Mouse (Mus musculus) macrophage (primary cell): Measurements from ENCODE around the gene Klra17. TPM values are rescaled to one million over a fixed set of nuclear protein-coding genes. Genes with fewer than 3 reads are reported as not detected.
"Not testable (repeated sequence)": the region's sequence is repeated elsewhere in the genome, so short reads cannot be mapped to it uniquely, and the experiment has no call there.

Experiments
- H3K27ac ChIP-seq: fragments of 350-480 bp; formaldehyde crosslinking; 2 replicates; pipeline ENCODE4 v1.9.0; 2021
- H3K36me3 ChIP-seq: fragments of 350-480 bp; formaldehyde crosslinking; 2 replicates; pipeline ENCODE4 v1.9.0; 2021; ENCODE audit errors: inconsistent target
- H3K4me3 ChIP-seq: fragments of 350-480 bp; formaldehyde crosslinking; 2 replicates; pipeline ENCODE4 v1.9.0; 2021; ENCODE audit errors: inconsistent target
- H3K79me2 ChIP-seq: fragments of 350-480 bp; formaldehyde crosslinking; 2 replicates; pipeline ENCODE4 v1.9.0; 2021; ENCODE audit errors: inconsistent target
- WGBS: methylation state at CpG from one replicate; pipeline ENCODE4 v1.1.7; 2026; ENCODE audit warnings: inconsistent platforms; ENCODE audit not compliant: missing documents; 5-methylcytosine and 5-hydroxymethylcytosine counted together
- polyA plus RNA-seq: library from polyadenylated mRNA; stranded (reverse); fragments of 250-400 nt; gene quantifications from 3 replicates; pipeline ENCODE4 v1.2.4, GENCODE M21; 2018; ENCODE audit warnings: inconsistent platforms
- total RNA-seq, 78 experiments: library from RNA; depleted of rRNA; stranded (reverse); fragments of 250-400 nt; gene quantifications; 1 replicate in 9 of 78; 2 replicates in 24 of 78; 3 replicates in 43 of 78; 4 replicates in 2 of 78; pipeline ENCODE4 v1.2.4; 2018; ENCODE audit warnings: inconsistent platforms in 56 of 78

Gene Klra17
- total RNA-seq (2018; cell fraction: chromatin; rRNA removed) = under 1 TPM in 1 of 26 experiments, not detected in 25; 1.00 TPM
- 1 to 10 TPM in 1 of 26 experiments, under 1 TPM in 24, not detected in 1; 0.15 to 1.3 (median 0.56) TPM for total RNA-seq (2018; cell fraction: cytosol; rRNA removed)
- total RNA-seq (2018; cell fraction: nucleus; rRNA removed) = 1 to 10 TPM in 3 of 26 experiments, under 1 TPM in 14, not detected in 9; 0.35 to 1.3 (median 0.65) TPM
- 0.98 to 1.4 TPM in 2 of 3 replicates, not detected in the other for polyA plus RNA-seq

DNA sequence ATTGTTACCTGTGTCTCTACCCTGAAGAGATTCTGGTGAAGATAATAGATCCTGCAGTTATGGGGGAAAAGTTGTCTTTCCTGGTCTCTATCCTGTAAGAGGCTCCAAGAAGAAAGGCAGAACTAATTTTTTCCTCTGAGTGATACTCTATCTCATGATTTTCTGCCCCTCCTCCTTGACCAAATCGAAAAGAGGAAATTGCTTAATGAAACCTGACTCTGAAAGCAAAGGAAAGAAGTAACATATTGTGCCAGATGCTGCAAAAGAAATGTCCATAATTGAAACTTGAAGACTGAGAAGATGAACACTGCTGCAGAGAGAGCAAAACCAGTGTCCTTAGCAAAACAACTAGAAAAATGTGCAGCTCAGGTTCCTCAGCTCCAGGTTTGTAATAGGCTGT, at the start of gene Klra17:
Gene Klra17 (minus strand): TSS at position 124 of the 400 bp plus-strand sequence.
- Histone ChIP-seq H3K79me2 (no peaks in the 10 kb centered on the region), H3K36me3 (no peaks in the 10 kb centered on the region), H3K27ac (no peak within 1 kb of the TSS), H3K4me3 (no peak within 1 kb of the TSS)
- 0% methylated on average over 1 of the region's 1 CpGs for WGBS

DNA sequence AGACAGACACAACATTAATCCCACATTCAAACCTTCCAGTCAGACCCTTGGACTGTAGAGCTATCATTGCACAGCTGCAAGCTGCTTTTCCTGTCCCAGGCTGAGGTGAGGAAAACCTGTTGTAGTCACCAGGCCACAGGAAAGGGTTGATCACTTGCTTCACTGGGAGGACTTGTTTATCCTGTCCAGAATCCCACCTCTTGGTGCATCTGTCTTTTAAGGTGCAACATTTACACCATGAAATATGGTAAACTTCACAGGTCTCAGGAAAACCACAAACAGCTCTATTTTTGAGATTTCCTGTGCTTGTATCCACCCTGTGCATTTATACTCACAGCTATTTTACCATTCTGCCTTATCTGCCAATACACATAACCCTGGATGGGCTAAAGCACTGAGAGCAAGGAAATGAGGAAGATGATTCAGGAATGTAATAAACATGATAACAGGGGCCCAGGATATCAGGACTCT, 41.0 kb upstream of the Klra17 start, which contains the start of gene Klra5:
Gene Klra5 (minus strand): TSS at position 175 of the 471 bp plus-strand sequence.
- H3K36me3 ChIP-seq, H3K27ac ChIP-seq, H3K79me2 ChIP-seq, H3K4me3 ChIP-seq: not testable (repeated sequence)

DNA sequence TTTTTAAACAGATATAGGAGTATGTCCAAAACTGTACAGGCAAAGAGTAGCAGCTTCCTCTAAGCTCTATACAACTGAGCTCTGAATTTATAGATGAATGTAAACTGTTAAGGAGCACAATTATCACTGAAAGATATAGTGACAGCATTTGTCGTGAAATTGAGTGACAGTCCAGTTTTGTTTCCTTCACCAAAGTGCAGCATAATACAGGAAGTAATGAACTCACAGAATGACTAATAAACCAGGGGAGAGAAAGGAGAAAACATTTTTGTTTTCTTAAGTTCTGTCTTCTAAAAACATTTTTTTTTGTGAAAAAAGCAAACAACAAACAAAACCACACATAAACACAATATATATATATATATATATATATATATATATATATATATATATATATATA, 40.5 kb upstream of the Klra17 start:
- WGBS = 0% methylated on average over 1 of the region's 1 CpGs
- H3K4me3 ChIP-seq = no peak overlapping the region
- H3K27ac ChIP-seq = no peak overlapping the region
- H3K36me3 ChIP-seq = no peaks in the 10 kb centered on the region
- H3K79me2 ChIP-seq = no peaks in the 10 kb centered on the region

DNA sequence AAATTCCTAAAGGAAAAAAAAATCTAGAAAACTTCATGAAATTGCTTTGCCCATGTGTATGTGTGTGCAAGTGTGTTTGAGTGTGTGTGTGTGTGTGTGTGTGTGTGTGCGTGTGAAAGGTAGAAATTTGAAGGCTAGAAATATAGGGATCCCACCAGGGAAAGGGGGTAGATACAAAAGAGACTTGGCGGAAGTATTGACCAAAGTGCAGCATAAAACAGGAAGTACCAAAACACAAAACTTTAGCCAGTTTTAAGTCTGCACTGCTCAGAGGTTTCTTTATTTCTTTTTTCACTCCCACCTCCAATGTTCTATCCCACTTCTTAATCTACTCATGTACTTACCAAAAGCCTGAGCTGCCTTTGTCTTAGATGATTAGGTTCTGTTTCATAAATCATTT, 6.1 kb upstream of the Klra17 start:
- no peak overlapping the region for H3K27ac ChIP-seq

DNA sequence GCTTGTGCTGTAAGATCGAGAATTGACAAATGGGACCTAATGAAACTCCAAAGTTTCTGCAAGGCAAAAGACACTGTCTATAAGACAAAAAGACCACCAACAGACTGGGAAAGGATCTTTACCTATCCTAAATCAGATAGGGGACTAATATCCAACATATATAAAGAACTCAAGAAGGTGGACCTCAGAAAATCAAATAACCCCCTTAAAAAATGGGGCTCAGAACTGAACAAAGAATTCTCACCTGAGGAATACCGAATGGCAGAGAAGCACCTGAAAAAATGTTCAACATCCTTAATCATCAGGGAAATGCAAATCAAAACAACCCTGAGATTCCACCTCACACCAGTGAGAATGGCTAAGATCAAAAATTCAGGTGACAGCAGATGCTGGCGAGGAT, 14.1 kb downstream of the Klra17 start, which contains the start of gene Gm17631:
Gene Gm17631 (plus strand): TSS at position 301 of the 400 bp plus-strand sequence.
- H3K79me2 ChIP-seq, H3K36me3 ChIP-seq, H3K4me3 ChIP-seq, H3K27ac ChIP-seq: not testable (repeated sequence)
- no CpG with 5 or more reads among the region's 3 CpGs for WGBS

More for the DNA sequence above, 6.1 kb upstream of the Klra17 start:
- 60% methylated on average over 2 of the region's 2 CpGs for WGBS
- Histone ChIP-seq H3K4me3 (no peak overlapping the region), H3K79me2 (no peaks in the 10 kb centered on the region), H3K36me3 (no peaks in the 10 kb centered on the region)

DNA sequence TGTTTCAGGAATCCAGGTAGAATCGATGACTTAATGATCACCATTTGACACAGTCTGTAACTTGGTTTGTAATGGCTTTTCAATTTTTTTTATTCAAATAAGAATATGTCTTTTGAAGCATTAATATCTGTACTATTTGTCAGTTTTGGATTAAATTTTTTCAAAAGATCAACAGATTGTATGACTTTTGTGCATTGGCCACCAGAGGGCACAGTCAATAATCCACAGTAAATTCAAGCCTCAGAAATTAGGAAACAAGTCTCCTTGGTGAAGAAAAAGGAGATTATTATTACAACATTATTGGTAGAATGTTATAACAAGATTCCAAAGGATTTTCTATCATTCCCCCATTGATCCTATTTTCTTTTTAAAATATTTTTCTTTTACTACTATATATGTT, 50.9 kb downstream of the Klra17 start:
- Histone ChIP-seq H3K4me3 (no peak overlapping the region), H3K36me3 (no peaks in the 10 kb centered on the region), H3K79me2 (no peaks in the 10 kb centered on the region), H3K27ac (no peak overlapping the region)
- 100% methylated on average over 1 of the region's 1 CpGs for WGBS

DNA sequence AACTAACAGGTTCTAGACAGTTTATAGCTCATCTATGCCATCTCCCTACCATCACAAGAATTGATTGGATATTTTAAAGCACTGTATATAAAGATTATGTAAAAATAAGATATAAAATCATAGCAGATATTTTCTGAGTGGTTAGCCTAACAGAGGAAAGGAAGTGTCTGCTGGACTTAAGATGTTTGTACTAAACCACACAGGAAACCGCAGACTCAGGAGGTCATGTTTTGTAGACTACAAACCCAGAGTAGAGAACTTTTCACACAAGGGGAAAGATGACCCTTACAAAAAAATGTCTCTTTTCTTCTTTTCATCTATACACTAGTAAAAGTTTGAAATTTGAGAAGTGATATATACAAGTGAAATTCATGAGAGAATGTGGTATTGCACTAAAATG, 52.5 kb downstream of the Klra17 start:
- 0% methylated on average over 1 of the region's 1 CpGs for WGBS
- no peak overlapping the region for H3K4me3 ChIP-seq
- no peaks in the 10 kb centered on the region for H3K36me3 ChIP-seq

DNA sequence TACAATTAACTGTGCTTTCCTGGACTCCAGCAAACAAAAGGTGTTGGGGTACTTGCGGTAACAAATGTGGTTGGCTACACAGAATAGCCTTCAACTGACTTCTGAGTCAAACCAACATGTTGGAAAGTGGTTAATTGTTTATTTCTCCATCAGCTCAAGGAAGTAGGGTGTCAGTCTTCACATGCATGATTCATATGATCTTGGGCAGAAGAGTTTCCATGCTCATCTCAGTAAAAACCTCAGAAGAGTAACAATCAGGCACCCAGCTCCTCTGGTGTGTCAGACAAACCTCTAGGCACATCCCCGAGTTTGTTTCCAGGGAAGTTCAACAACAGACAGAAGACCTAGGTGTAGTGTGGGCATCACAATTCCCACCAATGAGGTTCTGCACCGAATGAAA, 58.7 kb downstream of the Klra17 start:
- no peak overlapping the region for H3K4me3 ChIP-seq
- no peaks in the 10 kb centered on the region for H3K36me3 ChIP-seq
- no peaks in the 10 kb centered on the region for H3K79me2 ChIP-seq
- 87% methylated on average over 3 of the region's 3 CpGs for WGBS
- no peak overlapping the region for H3K27ac ChIP-seq

More for the DNA sequence above, 52.5 kb downstream of the Klra17 start:
- no peak overlapping the region for H3K27ac ChIP-seq
- H3K79me2 ChIP-seq = no peaks in the 10 kb centered on the region

DNA sequence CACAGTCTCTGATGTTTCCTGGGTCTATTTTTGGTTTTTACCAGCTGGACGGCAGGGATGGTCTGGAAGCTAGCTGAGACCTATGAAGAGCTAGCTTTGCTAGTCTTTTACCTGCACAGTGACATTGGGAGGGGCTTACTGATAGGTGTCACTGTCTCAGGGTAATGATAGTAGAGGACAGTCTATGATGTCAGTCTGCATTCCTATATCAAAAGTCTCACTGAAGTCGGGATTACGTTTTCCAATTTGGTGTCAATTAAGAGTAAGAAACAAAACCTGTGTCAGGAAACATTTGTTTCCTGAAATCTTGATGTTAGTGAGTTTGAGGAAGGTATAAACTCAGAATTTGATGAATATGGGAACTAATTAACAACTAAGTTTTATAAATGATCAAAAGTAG, 92.3 kb downstream of the Klra17 start, which contains the start of gene Gm156:
Gene Gm156 (minus strand): TSS at position 101 of the 400 bp plus-strand sequence.
- WGBS = 43% methylated on average over 2 of the region's 3 CpGs
- not testable (repeated sequence) for H3K4me3 ChIP-seq, H3K79me2 ChIP-seq, H3K36me3 ChIP-seq, H3K27ac ChIP-seq

Other genes starting within 250 kb of the Klra17 start
- not detected in 3 replicates for gene Klrc3, start 233.3 kb downstream of the Klra17 start, polyA plus RNA-seq
- not detected in 3 replicates for gene Klrc2, start 216.0 kb downstream of the Klra17 start, polyA plus RNA-seq
- 0.07 TPM in 1 of 3 replicates, not detected in the others for gene Klrc1, start 197.7 kb downstream of the Klra17 start, polyA plus RNA-seq
- not detected in 3 replicates for gene Klri1, start 159.5 kb downstream of the Klra17 start, polyA plus RNA-seq
- 0.07 TPM in 1 of 3 replicates, not detected in the others for gene Klri2, start 136.2 kb downstream of the Klra17 start, polyA plus RNA-seq
- gene Gm156, start 92.4 kb downstream of the Klra17 start, polyA plus RNA-seq = not detected in 3 replicates
- not detected in 3 replicates for gene Gm17631, start 14.0 kb downstream of the Klra17 start, polyA plus RNA-seq
- not detected in 3 replicates for gene Klra5, start 41.0 kb upstream of the Klra17 start, polyA plus RNA-seq
- gene Klra6, start 150.3 kb upstream of the Klra17 start, polyA plus RNA-seq = not detected in 3 replicates
- gene Klra4, start 190.6 kb upstream of the Klra17 start, polyA plus RNA-seq = not detected in 3 replicates